Mouse (Mus musculus) myocyte (in vitro differentiated cells): ENCODE measurements at regions not wholly inside any gene's neighbourhood (a gene's known extent, or its start where the extent isn't known, plus 50 kb on each side); places are given as distances from the start of the nearest gene placed in this dataset.

Experiments
- CEBPB ChIP-seq: IDR thresholded peaks from 2 replicates; pipeline ENCODE4 v1.6.1; 2011; ENCODE audit warnings: mild to moderate bottlenecking, moderate library complexity; ENCODE audit not compliant: poor library complexity, insufficient read depth, severe bottlenecking
- E2F4 ChIP-seq: IDR thresholded peaks from one replicate; pipeline ENCODE4 v1.6.1; 2011; ENCODE audit warnings: mild to moderate bottlenecking, control low read depth, moderate library complexity; ENCODE audit not compliant: insufficient read depth
- MAX ChIP-seq: IDR thresholded peaks from one replicate; pipeline ENCODE4 v1.6.1; 2011; ENCODE audit warnings: low read depth, mild to moderate bottlenecking, control low read depth
- MYOD1 ChIP-seq, 3 experiments: IDR thresholded peaks; one replicate each; pipeline ENCODE4 v1.6.1; 2011; ENCODE audit warnings: control low read depth in 2 of 3, low read depth in 2 of 3, mild to moderate bottlenecking in 2 of 3, moderate library complexity in 1 of 3; ENCODE audit not compliant: insufficient read length in 2 of 3, control insufficient read depth in 1 of 3
- MYOG ChIP-seq, 3 experiments: IDR thresholded peaks; one replicate each; pipeline ENCODE4 v1.6.1; 2011; ENCODE audit warnings: control low read depth in 2 of 3, low read depth in 2 of 3, mild to moderate bottlenecking in 2 of 3; ENCODE audit not compliant: insufficient read length in 2 of 3, control insufficient read depth in 1 of 3, insufficient read depth in 1 of 3
- POLR2A ChIP-seq: IDR thresholded peaks from one replicate; pipeline ENCODE4 v1.6.1; 2011; ENCODE audit warnings: low read depth, mild to moderate bottlenecking, control low read depth, moderate library complexity; ENCODE audit not compliant: insufficient read length
- SRF ChIP-seq: IDR thresholded peaks from one replicate; pipeline ENCODE4 v1.6.1; 2011; ENCODE audit warnings: low read depth; ENCODE audit not compliant: control insufficient read depth, insufficient read length
- TCF12 ChIP-seq: IDR thresholded peaks from one replicate; pipeline ENCODE4 v1.6.1; 2011; ENCODE audit warnings: mild to moderate bottlenecking, control low read depth; ENCODE audit not compliant: poor library complexity, insufficient read depth, severe bottlenecking
- TCF3 ChIP-seq: IDR thresholded peaks from one replicate; pipeline ENCODE4 v1.6.1; 2011; ENCODE audit warnings: low read depth, control low read depth; ENCODE audit not compliant: insufficient read length

GRCm38 (mm10) chr8:126713602-126714145 is 119.9 kb upstream of the Irf2bp2 start:
- TF ChIP-seq POLR2A, result no peak
- no peak for TF ChIP-seq TCF12
- TF ChIP-seq E2F4, result no peak
- TF ChIP-seq MYOG (IDR thresholded peaks at IDR 0.05; ENCODE audit: control insufficient read depth in 1 of 3, insufficient read depth in 1 of 3, insufficient read length in 2 of 3, low read depth in 2 of 3), result no peak
- no peak for TF ChIP-seq MYOD1 (IDR thresholded peaks at IDR 0.05; ENCODE audit: control insufficient read depth in 1 of 3, insufficient read length in 2 of 3, low read depth in 2 of 3)
- no peak for TF ChIP-seq MAX
- TF ChIP-seq TCF3, result no peak
- no peak for TF ChIP-seq CEBPB
- no peak for TF ChIP-seq SRF
